Mouse (Mus musculus): ENCODE measurements around the gene Tmem121b.

Tmem121b gene

GRCm38 (mm10) chr6:120491862-120492498 lies 1.6 kb downstream of the Tmem121b start:
- DNase-seq = no peak

DNA sequence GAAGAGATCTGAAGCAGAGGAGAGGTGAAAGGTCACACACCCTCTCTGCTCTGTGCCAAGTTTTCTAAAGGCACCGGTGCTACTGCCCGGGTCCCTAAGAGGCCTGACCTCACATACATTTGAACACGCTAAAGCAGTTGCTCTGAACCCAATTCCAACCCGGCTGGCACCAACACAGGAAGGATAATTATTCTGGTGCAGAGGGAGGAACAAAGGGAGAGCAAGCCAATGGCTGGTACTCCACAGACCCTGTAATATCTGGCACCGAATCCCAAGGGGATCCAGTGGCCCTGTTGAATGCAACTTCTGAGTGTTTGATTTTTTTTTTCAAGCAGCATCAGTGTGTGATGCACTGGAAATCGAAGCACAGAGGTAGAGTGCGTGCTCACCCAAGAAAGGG lies 2.5 kb downstream of the Tmem121b start:
- DNase-seq = no peak

DNA sequence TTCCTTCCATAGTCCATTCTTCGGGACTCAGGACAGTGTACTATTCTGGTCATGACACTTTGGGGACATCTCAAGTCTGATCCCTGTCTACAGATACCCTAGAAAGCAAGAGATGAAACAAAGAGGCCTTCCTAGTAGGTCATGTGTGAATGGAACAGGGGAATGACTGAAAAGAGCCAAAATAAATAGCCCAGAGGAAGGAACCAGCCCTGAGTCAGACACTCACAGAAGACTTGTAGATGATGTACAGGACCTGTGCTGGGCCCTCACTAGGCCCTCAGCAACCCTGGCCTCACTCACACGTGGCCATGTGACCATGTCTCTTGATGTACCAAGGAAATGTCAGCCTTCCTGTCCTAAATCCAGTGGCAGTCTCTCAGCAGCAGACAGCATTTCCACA lies 4.1 kb downstream of the Tmem121b start:
- no peak for DNase-seq

DNA sequence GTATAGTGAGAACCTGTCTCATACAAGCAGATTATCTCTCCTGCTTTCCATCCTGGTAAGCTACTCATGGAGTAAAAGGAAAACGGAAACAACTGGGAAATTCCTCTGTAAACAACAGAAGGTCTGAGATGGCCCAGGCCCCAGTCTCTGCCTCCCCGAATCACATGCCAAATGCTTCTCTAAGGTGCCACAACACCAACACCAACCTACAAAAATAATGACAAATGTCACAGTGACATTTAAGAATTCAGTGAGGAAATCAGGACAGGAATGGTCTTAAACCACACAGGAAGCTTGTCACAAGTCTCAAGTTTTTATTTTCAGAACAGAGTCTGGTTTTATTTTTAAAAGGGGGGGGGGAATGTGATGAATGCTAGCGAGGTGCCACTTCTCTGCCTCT lies 5.0 kb downstream of the Tmem121b start:
- no peak for DNase-seq

DNA sequence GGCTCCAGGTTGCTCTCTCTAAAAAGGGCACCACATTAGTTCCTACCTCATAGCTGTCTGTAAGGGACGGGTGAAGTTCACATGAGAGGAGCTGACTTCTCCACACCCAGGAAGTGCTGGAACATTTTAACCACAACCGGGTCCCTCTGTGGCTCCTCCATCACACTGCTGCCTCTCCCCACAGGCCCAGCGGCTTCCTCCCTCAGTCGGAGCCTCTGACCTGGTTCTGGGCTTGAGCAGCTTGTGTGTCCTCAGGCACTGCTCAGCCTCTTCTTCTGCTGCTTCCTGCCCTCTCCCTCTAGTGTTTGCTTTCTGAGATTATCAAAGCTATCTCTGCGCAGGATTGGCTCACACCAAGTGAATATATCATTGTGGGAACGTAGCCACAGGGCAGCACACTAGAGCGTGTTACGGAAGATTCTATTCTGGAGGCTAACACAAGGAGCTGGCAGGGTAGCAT lies 7.5 kb downstream of the Tmem121b start:
- DNase-seq = no peak

DNA sequence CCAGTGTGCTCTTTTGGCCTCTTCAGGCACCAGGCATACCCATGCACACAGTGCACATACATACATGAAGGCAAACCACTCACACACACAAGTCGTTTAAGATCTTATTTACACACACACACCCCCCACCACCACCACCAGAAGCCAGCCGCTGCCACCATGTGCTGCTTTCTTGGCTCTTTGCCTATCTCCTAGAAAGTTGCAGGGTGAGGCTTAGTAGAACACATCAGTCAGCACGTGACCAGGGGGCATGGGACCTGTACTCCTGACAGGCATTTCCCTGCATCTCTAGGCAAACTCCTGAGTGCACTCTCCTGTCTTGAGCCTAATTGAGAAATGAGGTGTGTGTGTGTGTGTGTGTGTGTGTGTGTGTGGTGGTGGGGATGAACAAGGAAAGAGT lies 8.6 kb downstream of the Tmem121b start:
- no peak for DNase-seq

GRCm38 (mm10) chr6:120483211-120483626 lies 10.4 kb downstream of the Tmem121b start:
- DNase-seq = peak; percentile 91

GRCm38 (mm10) chr6:120482756-120483155 lies 10.9 kb downstream of the Tmem121b start:
- peak; percentile 92 for DNase-seq

- peak; percentile 91 for DNase-seq
Measured at GRCm38 (mm10) chr6:120482021-120482420, 11.6 kb downstream of the Tmem121b start.

DNA sequence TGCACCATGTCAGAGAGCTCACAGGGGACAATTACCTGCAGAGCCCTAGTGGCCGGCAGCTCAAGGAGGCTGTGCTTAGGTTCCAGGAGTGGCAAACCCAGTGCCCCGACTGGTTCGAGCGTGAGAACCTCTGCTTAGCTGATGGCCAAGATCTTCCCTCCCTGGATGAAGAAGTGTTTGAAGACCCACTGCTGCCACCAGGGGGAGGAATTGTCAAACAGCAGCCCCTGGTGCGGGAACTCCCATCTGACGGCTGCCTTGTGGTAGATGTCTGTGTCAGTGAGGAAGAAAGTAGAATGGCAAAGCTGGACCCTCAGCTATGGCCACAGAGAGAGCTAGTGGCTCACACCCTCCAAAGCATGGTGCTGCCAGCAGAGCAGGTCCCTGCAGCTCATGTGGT lies 12.1 kb downstream of the Tmem121b start:
- DNase-seq = no peak

DNA sequence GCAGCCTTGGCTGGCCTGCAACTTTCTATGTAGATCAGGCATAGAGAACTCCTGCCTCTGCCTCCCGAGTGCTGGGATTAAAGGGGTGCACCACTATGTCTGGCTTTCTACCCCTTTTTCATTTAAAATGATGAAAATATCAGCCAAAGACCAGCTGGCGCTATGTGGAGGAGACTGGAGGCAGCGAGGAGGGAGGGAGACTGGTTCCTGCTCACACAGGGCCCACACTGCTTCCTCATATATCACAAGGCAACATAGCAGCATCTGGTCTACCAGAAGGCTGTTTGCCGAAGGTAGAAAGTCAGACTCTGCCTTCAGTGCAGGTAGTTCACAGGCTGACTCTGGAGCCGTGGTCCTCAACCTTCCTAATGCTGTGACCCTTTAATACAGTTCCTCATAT lies 13.2 kb downstream of the Tmem121b start:
- no peak for DNase-seq

- peak; percentile 97 for DNase-seq
Measured at GRCm38 (mm10) chr6:120479302-120479701, 14.3 kb downstream of the Tmem121b start.

- DNase-seq = no peak
Measured at GRCm38 (mm10) chr6:120475288-120475687, 18.3 kb downstream of the Tmem121b start.

GRCm38 (mm10) chr6:120473427-120473826 lies 20.2 kb downstream of the Tmem121b start:
- peak; percentile 98 for DNase-seq

GRCm38 (mm10) chr6:120472455-120473140 lies 21.0 kb downstream of the Tmem121b start:
- no peak for DNase-seq

GRCm38 (mm10) chr6:120471991-120472441 lies 21.6 kb downstream of the Tmem121b start:
- DNase-seq = peak; percentile 97

DNA sequence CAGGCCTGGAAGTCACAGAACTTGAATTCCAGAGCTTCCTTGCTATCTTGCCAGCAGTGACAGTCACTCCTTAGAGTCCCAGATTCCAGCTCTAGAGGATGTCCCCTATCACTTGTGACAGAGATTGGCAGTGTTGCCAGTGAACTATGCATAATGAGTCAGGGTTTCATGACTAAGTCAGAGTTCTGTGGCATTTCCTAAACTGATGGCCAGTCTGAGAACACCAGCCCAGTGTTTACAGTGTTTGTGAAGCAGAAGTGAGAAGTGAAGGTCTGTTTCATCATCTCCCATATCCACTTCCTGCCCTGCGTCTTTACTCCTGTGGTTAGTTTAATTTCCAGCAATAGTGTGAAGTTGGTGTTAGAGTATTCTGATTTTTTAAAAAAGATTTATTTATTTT lies 22.9 kb downstream of the Tmem121b start:
- DNase-seq = peak; percentile 95

GRCm38 (mm10) chr6:120469770-120470169 lies 23.8 kb downstream of the Tmem121b start:
- DNase-seq = no peak

DNA sequence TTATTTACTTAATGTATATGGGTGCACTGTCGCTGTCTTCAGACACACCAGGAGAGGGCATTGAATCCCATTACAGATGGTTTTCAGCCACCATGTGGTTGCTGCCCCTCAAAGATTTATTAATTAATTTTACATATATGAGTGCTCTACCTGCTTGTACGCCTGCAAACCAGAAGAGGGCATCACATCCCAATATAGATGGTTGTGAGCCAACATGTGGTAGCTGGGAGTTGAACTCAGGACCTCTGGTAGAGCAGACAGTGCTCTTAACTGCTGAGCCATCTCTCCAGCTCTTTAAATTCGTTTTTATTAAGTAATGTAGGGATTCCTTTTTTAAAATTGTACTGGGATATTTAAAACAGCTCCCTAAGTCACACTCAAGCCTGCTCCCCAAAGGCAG lies 24.3 kb downstream of the Tmem121b start:
- DNase-seq = no peak

- DNase-seq = no peak
Measured at GRCm38 (mm10) chr6:120468259-120468658, 25.3 kb downstream of the Tmem121b start.

DNA sequence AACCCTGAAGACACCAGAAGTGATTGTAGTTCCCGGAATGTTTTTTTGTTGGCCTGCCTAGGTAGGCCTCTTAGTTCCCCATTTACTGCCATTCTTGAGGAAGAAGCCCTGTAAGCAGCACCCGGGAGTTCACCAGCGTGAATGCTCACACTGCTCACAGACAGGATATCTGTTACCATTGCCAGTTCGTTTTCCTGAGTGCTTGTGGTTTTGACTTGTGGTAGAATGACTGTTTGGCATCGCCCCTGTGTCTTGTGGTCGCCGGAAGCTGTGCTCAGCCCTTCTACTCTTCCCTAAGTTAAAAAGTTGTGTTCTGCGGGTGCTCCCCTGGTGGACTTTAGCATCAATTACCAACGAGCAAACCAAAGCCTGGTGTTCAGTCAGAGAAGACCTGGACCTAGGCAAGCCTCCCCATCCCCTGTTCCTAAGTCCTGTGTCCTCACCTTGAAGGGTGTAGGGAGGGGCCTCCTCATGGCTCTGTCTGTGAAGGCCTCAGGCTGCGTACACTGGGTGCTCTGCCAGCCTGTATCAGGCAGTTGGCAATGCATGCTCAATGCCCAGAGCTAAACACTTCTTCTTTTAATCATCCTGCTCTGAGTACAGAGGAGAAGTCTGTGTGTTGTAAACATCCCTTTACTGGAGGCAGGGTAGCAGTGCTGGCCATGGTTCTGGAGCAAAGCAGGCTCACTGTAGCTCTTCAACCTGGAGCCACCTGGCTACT lies 26.8 kb downstream of the Tmem121b start:
- DNase-seq = peak; percentile 96

- DNase-seq = peak; percentile 84
Measured at GRCm38 (mm10) chr6:120465393-120465792, 28.2 kb downstream of the Tmem121b start.

GRCm38 (mm10) chr6:120464406-120464939 lies 29.1 kb downstream of the Tmem121b start:
- peak; percentile 85 for DNase-seq

Data from heart, adult 11 months (tissue).